ENCODE assay signal across 13 mouse cellular contexts in the genomic region with DNA sequence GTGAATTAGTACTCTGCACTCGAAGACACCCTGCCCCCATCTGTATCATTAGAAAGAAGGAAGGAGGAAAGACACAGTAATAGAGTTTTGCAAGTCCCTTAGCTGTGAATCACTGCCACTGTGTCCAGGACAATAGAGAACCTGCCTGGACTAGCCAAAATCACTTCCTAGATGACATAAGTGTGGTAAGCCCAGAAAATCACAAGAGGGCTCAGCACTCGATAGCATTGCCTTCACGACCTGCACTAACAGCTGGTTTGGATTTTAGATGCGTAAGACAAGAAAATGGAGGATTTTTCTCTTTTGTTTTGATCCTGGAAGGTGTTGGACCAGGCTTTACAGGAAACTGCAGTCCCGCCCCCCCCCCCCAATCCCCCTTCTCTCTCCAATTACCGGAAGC. TPM values are rescaled to one million over a fixed set of nuclear protein-coding genes. Genes with fewer than 3 reads are reported as not detected.
DNase-seq lines count a peak whose midpoint lies in the region; ATAC-seq and TF ChIP-seq lines count a peak whose summit lies in the region.
"Had no signal": no experiment of that assay in that cellular context is flagged by ENCODE, and none has a peak within 500 bp of the region (broad histone marks: within the 10 kb centered on the region; RNA-seq: fewer than 3 reads in every experiment).

No protein-coding gene starts in this region.

- intact Hi-C loops in heart, adult 2 months (cut with DNase I): no loop called here
- intact Hi-C loops in heart, postnatal 36 days (cut with DNase I): no loop called here

- TF ChIP-seq EP300 in heart, adult 2 months (IDR thresholded peaks at IDR 0.05; ENCODE audit: insufficient read depth, low read depth, low read length): no peak
- no peak for TF ChIP-seq EP300 in ES-Bruce4 (IDR thresholded peaks at IDR 0.05; ENCODE audit: insufficient read depth, low read depth, low read length)

- no peak overlapping the region for H3K4me3 ChIP-seq in heart, adult 2 months
- H3K4me3 ChIP-seq in kidney, embryonic 14.5 days (ENCODE audit: low read length): no peak overlapping the region
- no peak overlapping the region for H3K4me3 ChIP-seq in ES-Bruce4 (ENCODE audit: low read depth, low read length)
- H3K4me3 ChIP-seq: forebrain, embryonic 13.5 days had no signal

- 0 out of 2 replicates have a peak, but pooled peaks have one; percentile 14 for TF ChIP-seq CTCF in heart, adult 2 months (IDR thresholded peaks at IDR 0.05)
- TF ChIP-seq CTCF in ES-Bruce4 (IDR thresholded peaks at IDR 0.05; ENCODE audit: low read depth, low read length): no peak

- peak; percentile 51; the same call in 1 of the 2 replicates for TF ChIP-seq POLR2A in heart, adult 2 months (IDR thresholded peaks at IDR 0.05; ENCODE audit: insufficient read depth, low read depth, low read length)
- no peak for TF ChIP-seq POLR2A in ES-Bruce4 (IDR thresholded peaks at IDR 0.05; ENCODE audit: insufficient read depth, low read length)

- WGBS in heart, adult 2 months: 29% methylated on average over 6 of the region's 6 CpGs
- WGBS in kidney, embryonic 14.5 days: 45% methylated on average over 6 of the region's 6 CpGs

- peak overlapping the region; percentile 90 for H3K27ac ChIP-seq in heart, adult 2 months
- H3K27ac ChIP-seq in kidney, embryonic 14.5 days (ENCODE audit: low read depth, low read length): peak overlapping the region; percentile 37; the same call in 1 of the 2 replicates
- peak overlapping the region; percentile 9; the same call in 1 of the 2 replicates for H3K27ac ChIP-seq in ES-Bruce4 (ENCODE audit: insufficient read depth, low read length)
- H3K27ac ChIP-seq: forebrain, embryonic 13.5 days had no signal

- no peaks in the 10 kb centered on the region for H3K79me2 ChIP-seq in heart, adult 2 months (replicated peaks; ENCODE audit: control insufficient read depth, insufficient read depth, low read length)

- no peak for ATAC-seq in kidney, embryonic 14.5 days (ENCODE audit: low FRiP score, low TSS enrichment)
- ATAC-seq in erythroid progenitor cell, adult 5-6 weeks (replicated peaks; ENCODE audit: low FRiP score, poor library complexity, severe bottlenecking): no peak
- ATAC-seq: forebrain, embryonic 13.5 days; liver, postnatal 0 days had no signal

- DNase-seq in heart, adult 2 months: no peak
- no peak for DNase-seq in heart, postnatal 36 days
- DNase-seq in kidney, postnatal 10 days: no peak
- peak; percentile 37 for DNase-seq in forelimb bud, embryonic 11.5 days (ENCODE audit: low read depth, low spot score)
- no peak for DNase-seq in cerebellum, adult 9-10 months
- DNase-seq: cerebellum, adult 18-20 months; gastrocnemius, postnatal 10 days; liver, postnatal 0 days; right cerebral cortex, postnatal 14 days had no signal

- H3K36me3 ChIP-seq in heart, adult 2 months (ENCODE audit: control insufficient read depth, insufficient read depth, low read length): peaks cover 9% of the 10 kb centered on the region
- H3K36me3 ChIP-seq in kidney, embryonic 14.5 days (ENCODE audit: control insufficient read depth, insufficient read depth, low read length): no peaks in the 10 kb centered on the region
- no peaks in the 10 kb centered on the region for H3K36me3 ChIP-seq in ES-Bruce4 (ENCODE audit: control insufficient read depth, insufficient read depth, low read length, poor library complexity, severe bottlenecking)

- peak overlapping the region; percentile 47 for H3K9ac ChIP-seq in heart, adult 2 months (ENCODE audit: low read depth, low read length)
- H3K9ac ChIP-seq in kidney, embryonic 14.5 days (ENCODE audit: low read depth, low read length): no peak overlapping the region
- no peak overlapping the region for H3K9ac ChIP-seq in ES-Bruce4 (ENCODE audit: low read depth, poor library complexity, severe bottlenecking)
- H3K9ac ChIP-seq: forebrain, embryonic 13.5 days; liver, postnatal 0 days had no signal

- H3K27me3 ChIP-seq in heart, adult 2 months (ENCODE audit: control insufficient read depth, insufficient read depth, low read length): no peaks in the 10 kb centered on the region
- no peaks in the 10 kb centered on the region for H3K27me3 ChIP-seq in kidney, embryonic 14.5 days (ENCODE audit: control insufficient read depth, insufficient read depth, low read length)
- H3K27me3 ChIP-seq in ES-Bruce4 (ENCODE audit: control insufficient read depth, insufficient read depth, low read length, poor library complexity, severe bottlenecking): no peaks in the 10 kb centered on the region

- peaks cover 9% of the 10 kb centered on the region for H3K4me1 ChIP-seq in heart, adult 2 months (ENCODE audit: control insufficient read depth, insufficient read depth, low read length)
- H3K4me1 ChIP-seq in kidney, embryonic 14.5 days (ENCODE audit: control insufficient read depth, insufficient read depth, low read length): 0 out of 2 replicates have a peak, but pooled peaks cover under 1% of the 10 kb centered on the region
- H3K4me1 ChIP-seq in ES-Bruce4 (ENCODE audit: control insufficient read depth, insufficient read depth, low read length): no peaks in the 10 kb centered on the region
- H3K4me1 ChIP-seq: forebrain, embryonic 13.5 days had no signal

- peaks cover 3% of the 10 kb centered on the region; the same call in 1 of the 2 replicates for H3K9me3 ChIP-seq in kidney, embryonic 14.5 days (ENCODE audit: control insufficient read depth, low read length)
- H3K9me3 ChIP-seq in ES-Bruce4 (replicated peaks; ENCODE audit: control insufficient read depth, insufficient read depth, low read length, poor library complexity, severe bottlenecking): no peaks in the 10 kb centered on the region
- H3K9me3 ChIP-seq: forebrain, embryonic 13.5 days had no signal

- H3K4me2 ChIP-seq in kidney, embryonic 14.5 days (replicated peaks; ENCODE audit: low read depth, low read length): no peak overlapping the region
- H3K4me2 ChIP-seq: forebrain, embryonic 13.5 days had no signal

RNA-seq across cellular contexts. Expression of a gene that starts 6.0 kb away (rescaled TPM):
- 10 to 100 TPM; 33.8 to 39.4 TPM for total RNA-seq in heart, adult 2 months (2021)
- 31.9 and 32.1 TPM in 2 replicates for polyA plus RNA-seq in heart, adult 2 months (2012; rRNA removed)
- 10 to 100 TPM; 42.0 to 53.5 TPM for total RNA-seq in heart, postnatal 36 days (2021)
- polyA plus RNA-seq in kidney, embryonic 14.5 days (2014; fragmentation: Nextera tagmentation; extraction: Ambion mirVana): 43.4 and 49.1 TPM in 2 replicates
- 11.0 and 11.9 TPM in 2 replicates for polyA plus RNA-seq in ES-Bruce4 (2011; ENCODE audit: insufficient read depth, insufficient read length, low read depth, missing spikeins)
- total RNA-seq in erythroid progenitor cell, adult 5-6 weeks (2015; ENCODE audit: low replicate concordance): 3.2 and 5.0 TPM in 2 replicates
- 3.5 and 3.9 TPM in 2 replicates for total RNA-seq in erythroid progenitor cell, adult 5-6 weeks (2017; ENCODE audit: low replicate concordance)

Comparison
In these comparisons a context has a peak if more than half of its experiments do, and no peak if none do; other contexts are left out.
1. H3K27ac ChIP-seq: peak in every context shown above with its lines; median percentile 90 in heart, adult 2 months; 37 in kidney, embryonic 14.5 days; 9 in ES-Bruce4.
2. RNA of a gene that starts 6.0 kb away (total RNA-seq): 42.0 to 53.5 TPM in heart, postnatal 36 days and 33.8 to 39.4 TPM in heart, adult 2 months; 3.2 to 5.0 TPM in erythroid progenitor cell, adult 5-6 weeks; every median in the first group is over 4 times any median in the second.